In genomic region chr2:126540390-126540925, GRCm38 (mm10) we compare ENCODE assay signal across 15 mouse cellular contexts. TPM values are rescaled to one million over a fixed set of nuclear protein-coding genes. Genes with fewer than 3 reads are reported as not detected.
"Had no signal": no experiment of that assay in that cellular context is flagged by ENCODE, and none has a peak within 500 bp of the region (broad histone marks: within the 10 kb centered on the region; RNA-seq: fewer than 3 reads in every experiment).

No protein-coding gene starts in this region.

- H3K36me3 ChIP-seq: limb, embryonic 10.5 days; liver, embryonic 15.5 days; midbrain, embryonic 13.5 days; neural tube, embryonic 12.5 days had no signal

- H3K27me3 ChIP-seq: liver, embryonic 15.5 days; midbrain, embryonic 13.5 days; neural tube, embryonic 12.5 days had no signal

- DNase-seq: lung, adult 2 months; lung, postnatal 36 days; retina, postnatal 1 day; right cerebral cortex, postnatal 14 days; thymus, postnatal 14 days had no signal

- ATAC-seq: intestine, embryonic 16.5 days; lung, postnatal 0 days; midbrain, embryonic 13.5 days had no signal

- H3K4me3 ChIP-seq: left cerebral cortex, adult 2 months; limb, embryonic 10.5 days; liver, embryonic 15.5 days; midbrain, embryonic 13.5 days; myocyte; neural tube, embryonic 12.5 days had no signal

- H3K9me3 ChIP-seq: limb, embryonic 10.5 days; liver, embryonic 15.5 days; midbrain, embryonic 13.5 days; neural tube, embryonic 12.5 days had no signal

- H3K9ac ChIP-seq: liver, embryonic 15.5 days; midbrain, embryonic 13.5 days; neural tube, embryonic 12.5 days had no signal

- H3K4me2 ChIP-seq: liver, embryonic 11.5 days; liver, embryonic 15.5 days; midbrain, embryonic 13.5 days; neural tube, embryonic 12.5 days had no signal

- H3K27ac ChIP-seq: left cerebral cortex, adult 2 months; limb, embryonic 10.5 days; liver, embryonic 15.5 days; midbrain, embryonic 13.5 days; neural tube, embryonic 12.5 days; stomach, postnatal 0 days had no signal

- H3K4me1 ChIP-seq: limb, embryonic 10.5 days; midbrain, embryonic 13.5 days; neural tube, embryonic 12.5 days had no signal

RNA-seq across cellular contexts. Expression of gene Slc27a2, which starts 11.7 kb away (rescaled TPM):
- polyA plus RNA-seq: myocyte had no signal

RNA-seq across cellular contexts. Expression of gene Atp8b4, which starts 40.0 kb away (rescaled TPM):
- polyA plus RNA-seq: midbrain, embryonic 13.5 days had no signal
